Mouse (Mus musculus) adrenal gland, adult 18-20 months (tissue): Measurements from ENCODE around the gene Sat2. TPM values are rescaled to one million over a fixed set of nuclear protein-coding genes. Genes with fewer than 3 reads are reported as not detected.

Experiments used
- DNase-seq, 2 experiments: peaks; one replicate each; pipeline ENCODE4 v3.0.0; 2021 to 2022; ENCODE audit warnings: low spot score in 2 of 2
- microRNA-seq, 2 experiments: library from miRNA; unstranded; fragments of <30 nt; microRNA quantifications; one replicate each; pipeline ENCODE4 v1.2.0; 2021; ENCODE audit warnings: borderline number of aligned reads in 2 of 2
- total RNA-seq, 2 experiments: library from RNA; stranded (reverse); gene quantifications; 1 replicate in 1 of 2; 2 replicates in 1 of 2; pipeline ENCODE4 v1.2.3; 2021

The Sat2 gene
- total RNA-seq, 2 experiments from 2014 or later: 5.9 to 6.5 TPM

- no peak for DNase-seq
Observed at GRCm38 (mm10) chr11:69666665-69667005, 44.8 kb downstream of the Sat2 start.

GRCm38 (mm10) chr11:69670786-69671725 lies 49.2 kb downstream of the Sat2 start:
- DNase-seq: peak; percentile 96

- DNase-seq: peak; percentile 49 to 54
Observed at GRCm38 (mm10) chr11:69671726-69672124, 49.9 kb downstream of the Sat2 start.

- DNase-seq: peak; percentile 97 to 98
Observed at GRCm38 (mm10) chr11:69672211-69672706, 50.4 kb downstream of the Sat2 start, which contains the start of gene Eif4a1. Gene Eif4a1 (minus strand): TSS chr11:69672423.

Small RNA genes lying within 50 kb of the gene (microRNA-seq; reads per million reads assigned to microRNA genes)
- 3.3 to 9.8 reads per million in 2 experiments for gene Mir1934
- 0 reads per million in 2 experiments for gene Mir467f

Other genes with a start within 250 kb of the Sat2 start
- gene Naa38, start 226.5 kb upstream of the Sat2 start, total RNA-seq: 100 to 1,000 TPM; 139 to 162 TPM
- 10 to 100 TPM; 41.3 to 50.2 TPM for gene Cyb5d1, start 226.4 kb upstream of the Sat2 start, total RNA-seq
- gene Tmem88, start 223.8 kb upstream of the Sat2 start, total RNA-seq: 1 to 10 TPM; 7.9 to 8.8 TPM
- 10 to 100 TPM; 32.7 to 34.8 TPM for gene Kdm6b, start 208.3 kb upstream of the Sat2 start, total RNA-seq
- under 1 TPM; 0.13 TPM for gene Dnah2, start 72.9 kb upstream of the Sat2 start, total RNA-seq
- gene Efnb3, start 61.8 kb upstream of the Sat2 start, total RNA-seq: under 1 TPM; 0.74 to 0.76 TPM
- 10 to 100 TPM in 1 of 2 experiments, 1 to 10 TPM in 1; 9.6 to 10.9 TPM for gene Wrap53, start 41.8 kb upstream of the Sat2 start, total RNA-seq
- 10 to 100 TPM; 48.4 to 53.4 TPM for gene Trp53, start 41.7 kb upstream of the Sat2 start, total RNA-seq
- 10 to 100 TPM; 32.8 to 39.8 TPM for gene Atp1b2, start 16.1 kb upstream of the Sat2 start, total RNA-seq
- gene Shbg, start 4.1 kb upstream of the Sat2 start, total RNA-seq: not detected
- 10 to 100 TPM; 83.5 to 90.2 TPM for gene Fxr2, start 11.0 kb downstream of the Sat2 start, total RNA-seq
- gene Sox15, start 33.3 kb downstream of the Sat2 start, total RNA-seq: not detected
- 100 to 1,000 TPM in 1 of 2 experiments, 10 to 100 TPM in 1; 95.7 to 117 TPM for gene Mpdu1, start 40.6 kb downstream of the Sat2 start, total RNA-seq
- 10 to 100 TPM; 20.5 to 36.7 TPM for gene Cd68, start 44.1 kb downstream of the Sat2 start, total RNA-seq
- gene Eif4a1, start 50.4 kb downstream of the Sat2 start, total RNA-seq: 100 to 1,000 TPM; 584 to 655 TPM
- gene Senp3, start 60.1 kb downstream of the Sat2 start, total RNA-seq: 10 to 100 TPM; 69.0 to 79.8 TPM
- gene Tnfsf13, start 63.8 kb downstream of the Sat2 start, total RNA-seq: 1 to 10 TPM; 2.8 to 5.3 TPM
- gene Tnfsf12, start 73.8 kb downstream of the Sat2 start, total RNA-seq: 10 to 100 TPM; 23.7 to 26.2 TPM
- gene Tnfsfm13, start 74.1 kb downstream of the Sat2 start, total RNA-seq: 1 to 10 TPM; 3.6 to 4.9 TPM
- 10 to 100 TPM; 55.4 to 79.7 TPM for gene Polr2a, start 136.6 kb downstream of the Sat2 start, total RNA-seq
- not detected for gene Slc35g3, start 139.9 kb downstream of the Sat2 start, total RNA-seq
- gene Zbtb4, start 143.9 kb downstream of the Sat2 start, total RNA-seq: 10 to 100 TPM; 48.2 to 71.4 TPM
- gene Chrnb1, start 173.9 kb downstream of the Sat2 start, total RNA-seq: 1 to 10 TPM; 1.3 to 3.9 TPM
- gene Fgf11, start 179.8 kb downstream of the Sat2 start, total RNA-seq: 10 to 100 TPM in 1 of 2 experiments, 1 to 10 TPM in 1; 3.0 to 13.0 TPM
- under 1 TPM; 0.36 to 0.51 TPM for gene Tmem102, start 183.6 kb downstream of the Sat2 start, total RNA-seq
- not detected for gene Gm39566, start 193.3 kb downstream of the Sat2 start, total RNA-seq
- gene Spem2, start 196.4 kb downstream of the Sat2 start, total RNA-seq: not detected
- not detected for gene Spem1, start 200.2 kb downstream of the Sat2 start, total RNA-seq
- 10 to 100 TPM; 19.7 to 24.9 TPM for gene Nlgn2, start 215.8 kb downstream of the Sat2 start, total RNA-seq
- 100 to 1,000 TPM; 145 TPM for gene Tmem256, start 216.5 kb downstream of the Sat2 start, total RNA-seq
- 10 to 100 TPM; 38.2 to 46.2 TPM for gene Plscr3, start 224.4 kb downstream of the Sat2 start, total RNA-seq
- gene Tnk1, start 236.7 kb downstream of the Sat2 start, total RNA-seq: under 1 TPM in 1 of 2 experiments, not detected in 1; 0.38 TPM